8 mouse cellular contexts compared by ENCODE assay signal in genomic region chr6:31219736-31220135, GRCm38 (mm10).
DNase-seq lines count a peak whose midpoint lies in the region; ATAC-seq and TF ChIP-seq lines count a peak whose summit lies in the region.

No protein-coding gene starts in this region.

- 49% methylated on average over 3 of the region's 3 CpGs for WGBS in heart, embryonic 13.5 days
- 16% methylated on average over 3 of the region's 3 CpGs for WGBS in forebrain, embryonic 11.5 days
- 44% methylated on average over 3 of the region's 3 CpGs for WGBS in liver, embryonic 16.5 days (ENCODE audit: insufficient replicate concordance)

- H3K9me3 ChIP-seq in heart, embryonic 13.5 days = no peaks in the 10 kb centered on the region
- no peaks in the 10 kb centered on the region for H3K9me3 ChIP-seq in CH12.LX (replicated peaks; ENCODE audit: low read length)
- H3K9me3 ChIP-seq in forebrain, embryonic 11.5 days (ENCODE audit: control insufficient read depth, low read length) = no peaks in the 10 kb centered on the region
- H3K9me3 ChIP-seq in liver, embryonic 16.5 days (replicated peaks; ENCODE audit: control insufficient read depth, low read length) = no peaks in the 10 kb centered on the region

- no peak for DNase-seq in heart, postnatal 14 days
- DNase-seq in CH12.LX (ENCODE audit: extremely low read depth) = peak; percentile 49
- DNase-seq in forebrain, embryonic 11.5 days (ENCODE audit: low spot score) = no peak
- no peak for DNase-seq in gastrocnemius, postnatal 10 days
- DNase-seq in retina, postnatal 1 day = no peak
- DNase-seq in adrenal gland, adult (ENCODE audit: inconsistent age in 2 of 2, low spot score in 1 of 2) = no peak

- no peak for ATAC-seq in heart, embryonic 13.5 days (ENCODE audit: extremely low read depth, insufficient number of reproducible peaks, low FRiP score, low TSS enrichment)
- ATAC-seq in forebrain, embryonic 11.5 days (replicated peaks; ENCODE audit: low FRiP score) = no peak
- ATAC-seq in liver, embryonic 16.5 days (ENCODE audit: low read depth) = no peak

- no peak for TF ChIP-seq RAD21 in CH12.LX (IDR thresholded peaks at IDR 0.05; ENCODE audit: low read depth, low read length)

- peaks cover 28% of the 10 kb centered on the region for H3K79me2 ChIP-seq in CH12.LX (replicated peaks; ENCODE audit: control insufficient read depth, extremely low read depth, insufficient read depth, poor library complexity, severe bottlenecking)

- H3K27ac ChIP-seq in heart, embryonic 13.5 days (replicated peaks) = no peak overlapping the region
- peak overlapping the region; percentile 93 for H3K27ac ChIP-seq in CH12.LX (ENCODE audit: insufficient read depth, low read depth)
- no peak overlapping the region for H3K27ac ChIP-seq in forebrain, embryonic 11.5 days (ENCODE audit: low read depth, low read length)
- no peak overlapping the region for H3K27ac ChIP-seq in liver, embryonic 16.5 days (ENCODE audit: low read length)

- H3K27me3 ChIP-seq in heart, embryonic 13.5 days (replicated peaks) = peaks cover 86% of the 10 kb centered on the region
- H3K27me3 ChIP-seq in CH12.LX (replicated peaks) = no peaks in the 10 kb centered on the region
- peaks cover 57% of the 10 kb centered on the region for H3K27me3 ChIP-seq in forebrain, embryonic 11.5 days (ENCODE audit: control insufficient read depth, insufficient read depth, low read length)
- peaks cover 69% of the 10 kb centered on the region for H3K27me3 ChIP-seq in liver, embryonic 16.5 days (ENCODE audit: control insufficient read depth, insufficient read depth, low read depth, low read length)

- dilution Hi-C loops in CH12.LX (cut with MboI; ENCODE audit: extremely low pct_ligation_motif_present, extremely low pct_unique_long_range_greater_than_20kb, low sequenced_read_pairs) = no loop called here

- no peaks in the 10 kb centered on the region for H3K36me3 ChIP-seq in heart, embryonic 13.5 days
- peaks cover 0 to 15% of the 10 kb centered on the region in 2 experiments for H3K36me3 ChIP-seq in CH12.LX (replicated peaks in 1 of 2; ENCODE audit: control insufficient read depth in 1 of 2, insufficient read depth in 1 of 2, low read length in 1 of 2)
- H3K36me3 ChIP-seq in forebrain, embryonic 11.5 days (ENCODE audit: control insufficient read depth, insufficient read depth, low read length) = no peaks in the 10 kb centered on the region
- H3K36me3 ChIP-seq in liver, embryonic 16.5 days (ENCODE audit: control insufficient read depth, insufficient read depth) = no peaks in the 10 kb centered on the region

- H3K4me3 ChIP-seq in heart, embryonic 13.5 days = peak overlapping the region; percentile 50
- peak overlapping the region; percentile 79 to 94 (median 83) for H3K4me3 ChIP-seq in CH12.LX (replicated peaks in 1 of 3; ENCODE audit: low read depth in 2 of 3, low read length in 2 of 3, poor library complexity in 1 of 3)
- peak overlapping the region; percentile 27 for H3K4me3 ChIP-seq in forebrain, embryonic 11.5 days (ENCODE audit: low read depth, low read length)
- peak overlapping the region; percentile 43 for H3K4me3 ChIP-seq in liver, embryonic 16.5 days (ENCODE audit: low read depth, low read length)

- intact Hi-C loops in heart, postnatal 14 days (cut with DNase I) = loop anchor here (2.0 to 10.0 kb wide), 5 partner anchors 63 to 425 kb away; partner anchors contain the start of gene Mkln1

- peak overlapping the region; percentile 78 for H3K4me2 ChIP-seq in heart, embryonic 13.5 days
- H3K4me2 ChIP-seq in CH12.LX (ENCODE audit: insufficient read depth, low read depth, poor library complexity, severe bottlenecking) = peak overlapping the region; percentile 96
- H3K4me2 ChIP-seq in forebrain, embryonic 11.5 days (ENCODE audit: low read depth, low read length, severe bottlenecking) = peak overlapping the region; percentile 71
- peak overlapping the region; percentile 52 for H3K4me2 ChIP-seq in liver, embryonic 16.5 days (ENCODE audit: low read depth, low read length)

- TF ChIP-seq CTCF in CH12.LX (conservative IDR thresholded peaks at IDR 0.05 in 1 of 2, IDR thresholded peaks at IDR 0.05 in 1 of 2; ENCODE audit: low read depth in 2 of 2, low read length in 2 of 2) = no peak

- peaks cover 39% of the 10 kb centered on the region for H3K4me1 ChIP-seq in heart, embryonic 13.5 days
- H3K4me1 ChIP-seq in CH12.LX (ENCODE audit: control insufficient read depth in 1 of 2, insufficient read depth in 2 of 2) = peaks cover 6 to 37% of the 10 kb centered on the region in 2 experiments; a peak in 3 of 4 replicates
- peaks cover 30% of the 10 kb centered on the region for H3K4me1 ChIP-seq in forebrain, embryonic 11.5 days (replicated peaks; ENCODE audit: control insufficient read depth, insufficient read depth, low read length)
- peaks cover 7% of the 10 kb centered on the region for H3K4me1 ChIP-seq in liver, embryonic 16.5 days (ENCODE audit: control insufficient read depth, low read depth, low read length)

- TF ChIP-seq POLR2A in CH12.LX (IDR thresholded peaks at IDR 0.05; ENCODE audit: low read depth, low read length) = no peak

- in situ Hi-C loops in CH12.LX (cut with MboI; ENCODE audit: low pct_ligation_motif_present, low pct_unique_long_range_greater_than_20kb, low sequenced_read_pairs) = loop anchor here (25.0 kb wide), 1 partner anchor 168 kb away; the partner anchor contains the start of gene Mkln1

- H3K9ac ChIP-seq in heart, embryonic 13.5 days = peak overlapping the region; percentile 77
- peak overlapping the region; percentile 95 for H3K9ac ChIP-seq in CH12.LX (ENCODE audit: insufficient read depth, low read depth)
- H3K9ac ChIP-seq in forebrain, embryonic 11.5 days (ENCODE audit: low read length) = 0 out of 2 replicates have a peak overlapping the region, but pooled peaks have one; percentile 30
- H3K9ac ChIP-seq in liver, embryonic 16.5 days (ENCODE audit: low read depth, low read length) = no peak overlapping the region

- no peak for TF ChIP-seq EP300 in CH12.LX (IDR thresholded peaks at IDR 0.05; ENCODE audit: low read length)

TF ChIP-seq in CH12.LX, 34 proteins besides CTCF, POLR2A, EP300 and RAD21:
- TF ChIP-seq TCF12 (IDR thresholded peaks at IDR 0.05; ENCODE audit: low read depth, low read length) (no peak), MXI1 (IDR thresholded peaks at IDR 0.05; ENCODE audit: low read depth, low read length) (peak; percentile 23; the same call in 1 of the 2 replicates), ZC3H11A (IDR thresholded peaks at IDR 0.05; ENCODE audit: low read depth, low read length) (no peak), MYC (IDR thresholded peaks at IDR 0.05; ENCODE audit: low read depth, low read length) (no peak), ETS1 (conservative IDR thresholded peaks at IDR 0.05; ENCODE audit: low read depth, low read length) (no peak), MAX (IDR thresholded peaks at IDR 0.05; ENCODE audit: low read length) (no peak), BHLHE40 (IDR thresholded peaks at IDR 0.05; ENCODE audit: low read depth, low read length) (no peak), KAT2A (IDR thresholded peaks at IDR 0.05; ENCODE audit: insufficient replicate concordance, low read length) (no peak), TBP (conservative IDR thresholded peaks at IDR 0.05; ENCODE audit: low read depth, low read length) (0 out of 2 replicates have a peak, but pooled peaks have one; percentile 23), MAZ (IDR thresholded peaks at IDR 0.05; ENCODE audit: low read depth, low read length) (no peak), NELFE (IDR thresholded peaks at IDR 0.05; ENCODE audit: low read depth, low read length) (0 out of 2 replicates have a peak, but pooled peaks have one; percentile 7), SIN3A (IDR thresholded peaks at IDR 0.05; ENCODE audit: low read length) (no peak), HCFC1 (IDR thresholded peaks at IDR 0.05; ENCODE audit: low read depth, low read length) (peak; percentile 14), ZNF384 (IDR thresholded peaks at IDR 0.05; ENCODE audit: low read depth, low read length) (no peak)

Comparison
In these comparisons a context has a peak if more than half of its experiments do, and no peak if none do; other contexts are left out.
1. H3K4me3 ChIP-seq: peak in every context shown above with its lines; median percentile 83 in CH12.LX; 50 in heart, embryonic 13.5 days; 43 in liver, embryonic 16.5 days; 27 in forebrain, embryonic 11.5 days.